Mouse (Mus musculus): ENCODE measurements around the gene Chek2. TPM values are rescaled to one million over a fixed set of nuclear protein-coding genes. Genes with fewer than 3 reads are reported as not detected.

Gene Chek2
- polyA plus RNA-seq, 1 experiment = 0.50 TPM

DNA sequence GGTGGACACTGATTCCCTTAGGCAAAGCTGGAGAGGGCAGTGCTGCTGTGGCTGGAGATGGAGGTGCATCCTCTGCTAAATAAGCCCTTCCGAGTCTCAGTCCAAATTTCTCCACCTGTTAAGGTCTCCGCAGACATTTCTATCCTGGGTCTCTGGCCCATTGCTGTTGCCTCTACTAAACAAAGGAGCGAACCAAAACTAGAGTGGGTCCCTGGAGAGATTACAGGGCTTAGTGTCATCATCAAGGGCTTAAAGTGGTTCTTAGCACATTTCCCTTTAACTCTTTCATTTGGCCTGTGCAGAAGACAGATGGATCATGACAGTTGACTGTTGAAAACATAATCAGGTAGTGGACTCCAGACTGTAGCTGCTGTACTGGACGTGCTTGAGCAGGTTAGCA is 48.8 kb downstream of the Chek2 start:
- H3K9me3 ChIP-seq (ENCODE audit: control insufficient read depth, low read length) = no peaks in the 10 kb centered on the region
- TF ChIP-seq GATA1 (IDR thresholded peaks at IDR 0.05; ENCODE audit: low read length) (no peak), TAL1 (IDR thresholded peaks at IDR 0.05; ENCODE audit: low read length) (no peak)

GRCm38 (mm10) chr5:110889945-110890344 is 50.2 kb downstream of the Chek2 start:
- Histone ChIP-seq H3K9me3 (ENCODE audit: control insufficient read depth, low read length) (no peaks in the 10 kb centered on the region), H3K36me3 (ENCODE audit: control insufficient read depth) (no peaks in the 10 kb centered on the region; the same call in none of the 2 replicates), H3K27me3 (ENCODE audit: control insufficient read depth) (no peaks in the 10 kb centered on the region), H3K4me3 (replicated peaks) (no peak overlapping the region), H3K4me1 (ENCODE audit: control insufficient read depth) (peaks cover 2% of the 10 kb centered on the region)
- TF ChIP-seq TAL1 (IDR thresholded peaks at IDR 0.05; ENCODE audit: low read length) = no peak
- TF ChIP-seq GATA1 (IDR thresholded peaks at IDR 0.05; ENCODE audit: low read length) = no peak

More for the DNA sequence above, 48.8 kb downstream of the Chek2 start:
- H3K4me1 ChIP-seq (ENCODE audit: control insufficient read depth) = no peaks in the 10 kb centered on the region
- H3K36me3 ChIP-seq (ENCODE audit: control insufficient read depth) = no peaks in the 10 kb centered on the region
- H3K27me3 ChIP-seq (ENCODE audit: control insufficient read depth) = no peaks in the 10 kb centered on the region
- no peak overlapping the region for H3K4me3 ChIP-seq (replicated peaks)

DNA sequence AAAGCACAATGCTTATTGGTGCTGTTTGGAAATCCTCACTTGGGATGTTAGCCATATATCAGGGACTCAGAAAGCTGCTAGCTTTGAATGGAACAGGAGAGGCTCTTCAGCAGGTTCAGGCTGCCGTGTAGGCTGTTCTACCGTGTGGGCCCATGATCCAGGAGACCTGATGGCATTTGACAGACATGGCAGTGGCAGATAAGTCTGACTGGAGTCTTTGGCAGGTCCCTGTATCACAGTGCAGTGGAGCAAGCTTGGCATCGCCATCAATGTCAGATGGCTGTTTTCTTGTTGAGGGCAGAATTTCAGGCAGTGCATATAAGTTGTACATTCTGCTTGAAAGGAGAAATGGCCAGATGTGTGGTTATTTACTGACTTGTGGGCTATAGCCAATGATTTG is 50.8 kb downstream of the Chek2 start:
- no peak for TF ChIP-seq GATA1 (IDR thresholded peaks at IDR 0.05; ENCODE audit: low read length)
- peaks cover 2% of the 10 kb centered on the region for H3K36me3 ChIP-seq (ENCODE audit: control insufficient read depth)
- no peaks in the 10 kb centered on the region; the same call in 1 of the 2 replicates for H3K9me3 ChIP-seq (ENCODE audit: control insufficient read depth, low read length)
- H3K4me1 ChIP-seq (ENCODE audit: control insufficient read depth) = peaks cover 2% of the 10 kb centered on the region
- H3K4me3 ChIP-seq (replicated peaks) = no peak overlapping the region
- H3K27me3 ChIP-seq (ENCODE audit: control insufficient read depth) = no peaks in the 10 kb centered on the region

GRCm38 (mm10) chr5:110897114-110897788 is 57.5 kb downstream of the Chek2 start:
- no peak overlapping the region for H3K4me3 ChIP-seq (replicated peaks)
- H3K27me3 ChIP-seq (ENCODE audit: control insufficient read depth) = no peaks in the 10 kb centered on the region
- H3K9me3 ChIP-seq (ENCODE audit: control insufficient read depth, low read length) = no peaks in the 10 kb centered on the region; the same call in 1 of the 2 replicates
- H3K36me3 ChIP-seq (ENCODE audit: control insufficient read depth) = peaks cover 2% of the 10 kb centered on the region
- H3K4me1 ChIP-seq (ENCODE audit: control insufficient read depth) = peaks cover 2% of the 10 kb centered on the region
- TF ChIP-seq TAL1 (IDR thresholded peaks at IDR 0.05; ENCODE audit: low read length) (no peak), GATA1 (IDR thresholded peaks at IDR 0.05; ENCODE audit: low read length) (no peak)

DNA sequence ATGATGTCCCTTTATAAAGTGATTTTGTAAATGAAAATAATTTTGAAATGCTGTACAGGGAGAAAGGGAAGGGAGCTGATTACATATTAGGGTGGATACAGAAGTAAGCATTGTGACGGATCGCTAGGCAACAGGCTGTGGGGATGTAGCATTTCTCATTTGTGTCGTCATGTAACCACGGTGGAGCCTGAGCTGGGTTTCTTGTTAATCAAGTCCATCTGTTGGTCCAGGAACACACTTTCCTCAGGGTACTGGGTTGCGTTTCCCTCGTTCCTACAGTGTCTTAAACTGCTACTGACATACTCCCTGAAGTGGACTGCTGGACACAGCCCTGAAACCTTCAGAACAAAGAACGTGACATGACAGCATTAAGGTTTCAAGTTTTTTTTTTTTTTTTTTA is 58.4 kb downstream of the Chek2 start:
- Histone ChIP-seq H3K4me1 (ENCODE audit: control insufficient read depth) (peaks cover 2% of the 10 kb centered on the region), H3K9me3 (ENCODE audit: control insufficient read depth, low read length) (no peaks in the 10 kb centered on the region; the same call in 1 of the 2 replicates), H3K27me3 (ENCODE audit: control insufficient read depth) (no peaks in the 10 kb centered on the region), H3K4me3 (replicated peaks) (no peak overlapping the region), H3K36me3 (ENCODE audit: control insufficient read depth) (peaks cover 2% of the 10 kb centered on the region)
- no peak for TF ChIP-seq GATA1 (IDR thresholded peaks at IDR 0.05; ENCODE audit: low read length)

GRCm38 (mm10) chr5:110898785-110899184 is 59.0 kb downstream of the Chek2 start:
- Histone ChIP-seq H3K9me3 (ENCODE audit: control insufficient read depth, low read length) (no peaks in the 10 kb centered on the region; the same call in 1 of the 2 replicates), H3K4me1 (ENCODE audit: control insufficient read depth) (peaks cover 2% of the 10 kb centered on the region), H3K36me3 (ENCODE audit: control insufficient read depth) (peaks cover 2% of the 10 kb centered on the region), H3K27me3 (ENCODE audit: control insufficient read depth) (no peaks in the 10 kb centered on the region), H3K4me3 (replicated peaks) (no peak overlapping the region)
- TF ChIP-seq TAL1 (IDR thresholded peaks at IDR 0.05; ENCODE audit: low read length) (no peak), GATA1 (IDR thresholded peaks at IDR 0.05; ENCODE audit: low read length) (no peak)

GRCm38 (mm10) chr5:110900331-110900730 is 60.6 kb downstream of the Chek2 start:
- Histone ChIP-seq H3K36me3 (ENCODE audit: control insufficient read depth) (peaks cover 1% of the 10 kb centered on the region; the same call in 1 of the 2 replicates), H3K9me3 (ENCODE audit: control insufficient read depth, low read length) (no peaks in the 10 kb centered on the region; the same call in 1 of the 2 replicates), H3K4me1 (ENCODE audit: control insufficient read depth) (no peaks in the 10 kb centered on the region), H3K4me3 (replicated peaks) (no peak overlapping the region), H3K27me3 (ENCODE audit: control insufficient read depth) (no peaks in the 10 kb centered on the region)
- no peak for TF ChIP-seq TAL1 (IDR thresholded peaks at IDR 0.05; ENCODE audit: low read length)
- TF ChIP-seq GATA1 (IDR thresholded peaks at IDR 0.05; ENCODE audit: low read length) = no peak

GRCm38 (mm10) chr5:110906708-110907107 is 66.9 kb downstream of the Chek2 start:
- no peaks in the 10 kb centered on the region for H3K27me3 ChIP-seq (ENCODE audit: control insufficient read depth)
- no peak for TF ChIP-seq GATA1 (IDR thresholded peaks at IDR 0.05; ENCODE audit: low read length)
- TF ChIP-seq TAL1 (IDR thresholded peaks at IDR 0.05; ENCODE audit: low read length) = no peak
- no peak overlapping the region for H3K4me3 ChIP-seq (replicated peaks)
- no peaks in the 10 kb centered on the region for H3K36me3 ChIP-seq (ENCODE audit: control insufficient read depth)
- peaks cover 2% of the 10 kb centered on the region; the same call in 1 of the 2 replicates for H3K4me1 ChIP-seq (ENCODE audit: control insufficient read depth)
- peaks cover 2% of the 10 kb centered on the region; the same call in 1 of the 2 replicates for H3K9me3 ChIP-seq (ENCODE audit: control insufficient read depth, low read length)

DNA sequence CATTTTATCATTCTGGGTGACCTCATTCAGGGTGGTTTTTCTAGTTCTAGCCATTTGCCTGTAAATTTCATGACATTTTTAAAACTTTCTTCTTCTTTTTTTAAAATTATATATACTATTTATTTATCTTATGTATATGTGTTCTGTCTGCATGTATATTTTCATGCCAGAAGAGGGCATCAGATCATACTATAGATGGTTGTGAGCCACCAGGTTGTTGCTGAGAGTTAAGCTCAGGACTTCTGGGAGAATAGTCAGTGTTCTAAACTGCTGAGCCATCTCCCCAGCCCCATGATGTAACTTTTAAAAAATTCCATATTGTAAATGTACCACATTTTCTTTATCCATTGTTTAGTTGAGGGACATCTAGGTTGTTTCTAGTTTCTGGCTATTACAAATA is 69.1 kb downstream of the Chek2 start:
- H3K4me3 ChIP-seq (replicated peaks) = no peak overlapping the region
- H3K9me3 ChIP-seq (ENCODE audit: control insufficient read depth, low read length) = peaks cover 2% of the 10 kb centered on the region; the same call in 1 of the 2 replicates
- TF ChIP-seq TAL1 (IDR thresholded peaks at IDR 0.05; ENCODE audit: low read length) = no peak
- TF ChIP-seq GATA1 (IDR thresholded peaks at IDR 0.05; ENCODE audit: low read length) = no peak
- H3K27me3 ChIP-seq (ENCODE audit: control insufficient read depth) = no peaks in the 10 kb centered on the region
- no peaks in the 10 kb centered on the region for H3K36me3 ChIP-seq (ENCODE audit: control insufficient read depth)
- peaks cover 2% of the 10 kb centered on the region; the same call in 1 of the 2 replicates for H3K4me1 ChIP-seq (ENCODE audit: control insufficient read depth)
